Mouse (Mus musculus) megakaryocyte, embryonic 14.5 days (primary cell): ENCODE measurements around the gene Ptpa. TPM values are rescaled to one million over a fixed set of nuclear protein-coding genes. Genes with fewer than 3 reads are reported as not detected.
"Not testable (repeated sequence)": the region's sequence is repeated elsewhere in the genome, so short reads cannot be mapped to it uniquely, and the experiment has no call there.

Experiments
- H3K27me3 ChIP-seq: replicated peaks from 2 replicates; pipeline ENCODE3; 2012; ENCODE audit warnings: inconsistent platforms
- H3K36me3 ChIP-seq: replicated peaks from 2 replicates; pipeline ENCODE3; 2012; ENCODE audit warnings: low read length, inconsistent platforms, mixed read lengths
- H3K4me1 ChIP-seq: 2 replicates; pipeline ENCODE4 v1.6.1; 2012; ENCODE audit warnings: inconsistent platforms
- H3K4me3 ChIP-seq: replicated peaks from 2 replicates; pipeline ENCODE3; 2012; ENCODE audit warnings: moderate library complexity, mild to moderate bottlenecking, inconsistent platforms
- H3K9me3 ChIP-seq: 2 replicates; pipeline ENCODE4 v1.6.1; 2012; ENCODE audit warnings: inconsistent platforms
- FLI1 ChIP-seq: IDR thresholded peaks from 2 replicates; pipeline ENCODE4 v1.6.1; 2012; ENCODE audit warnings: low read length, inconsistent platforms, mixed read lengths
- GATA1 ChIP-seq: IDR thresholded peaks from 3 replicates; pipeline ENCODE4 v1.6.1; 2012; ENCODE audit warnings: mixed read lengths, low read length, inconsistent platforms, borderline replicate concordance
- polyA plus RNA-seq: library from polyadenylated mRNA; stranded (reverse); fragments of >175 nt; gene quantifications from 2 replicates; pipeline ENCODE4 v1.2.3, GENCODE M21; 2012; ENCODE audit warnings: low replicate concordance; ENCODE audit not compliant: insufficient read depth

The Ptpa gene
- polyA plus RNA-seq, 1 experiment, result 551 TPM

- Histone ChIP-seq H3K4me1 (peaks cover 79% of the 10 kb centered on the region), H3K4me3 (peak overlapping the region; percentile 83), H3K27me3 (no peaks in the 10 kb centered on the region), H3K36me3 (peaks cover 62% of the 10 kb centered on the region), H3K9me3 (no peaks in the 10 kb centered on the region)
- no peak for TF ChIP-seq GATA1
- TF ChIP-seq FLI1, result no peak
These were observed 2.5 kb upstream of the Ptpa start for GRCm38 (mm10) chr2:30413038-30413973.

GRCm38 (mm10) chr2:30414101-30414500, 1.7 kb upstream of the Ptpa start:
- H3K27me3 ChIP-seq, result no peaks in the 10 kb centered on the region
- H3K4me1 ChIP-seq, result peaks cover 79% of the 10 kb centered on the region
- H3K9me3 ChIP-seq, result no peaks in the 10 kb centered on the region
- H3K4me3 ChIP-seq, result peak overlapping the region; percentile 96
- peaks cover 57% of the 10 kb centered on the region for H3K36me3 ChIP-seq
- no peak for TF ChIP-seq FLI1
- no peak for TF ChIP-seq GATA1

- Histone ChIP-seq H3K4me1 (peaks cover 77% of the 10 kb centered on the region), H3K36me3 (peaks cover 55% of the 10 kb centered on the region), H3K4me3 (peak overlapping the region; percentile 96)
These were observed 1.2 kb upstream of the Ptpa start for GRCm38 (mm10) chr2:30414681-30415080.

GRCm38 (mm10) chr2:30415157-30415935, 493 bp upstream of the Ptpa start, which contains the start of gene Crat:
TSS of gene Crat (minus strand) at chr2:30415813.
- H3K4me1 ChIP-seq, result peaks cover 74% of the 10 kb centered on the region
- H3K36me3 ChIP-seq, result peaks cover 52% of the 10 kb centered on the region
- TF ChIP-seq FLI1 (no peak), GATA1 (no peak)
- no peaks in the 10 kb centered on the region for H3K9me3 ChIP-seq
- H3K27me3 ChIP-seq, result no peaks in the 10 kb centered on the region
- peak within 1 kb of the TSS; percentile 96 for H3K4me3 ChIP-seq

More at GRCm38 (mm10) chr2:30414681-30415080, 1.2 kb upstream of the Ptpa start:
- H3K9me3 ChIP-seq, result no peaks in the 10 kb centered on the region
- no peaks in the 10 kb centered on the region for H3K27me3 ChIP-seq
- TF ChIP-seq GATA1, result no peak
- TF ChIP-seq FLI1, result no peak

DNA sequence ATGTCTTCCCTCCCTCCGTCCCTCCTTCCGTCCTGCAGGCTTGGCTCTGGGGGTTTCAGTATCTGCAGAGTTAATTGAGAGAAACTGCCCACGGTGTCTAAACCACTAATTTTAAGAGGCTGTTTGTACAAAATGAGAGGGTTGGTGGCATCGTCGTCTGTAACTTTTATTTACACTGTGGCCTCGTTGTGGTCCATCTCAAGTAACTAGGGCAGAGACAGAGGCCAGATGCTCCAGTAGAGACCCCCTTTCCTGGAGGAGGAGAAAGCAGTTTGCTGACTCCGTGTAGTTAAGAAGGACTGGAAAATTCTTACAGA, 768 bp downstream of the Ptpa start:
- H3K36me3 ChIP-seq, result peaks cover 52% of the 10 kb centered on the region

GRCm38 (mm10) chr2:30417154-30417553, 1.3 kb downstream of the Ptpa start:
- peaks cover 48% of the 10 kb centered on the region for H3K36me3 ChIP-seq
- H3K9me3 ChIP-seq, H3K27me3 ChIP-seq: not testable (repeated sequence)
- peak overlapping the region; percentile 96 for H3K4me3 ChIP-seq
- peaks cover 73% of the 10 kb centered on the region for H3K4me1 ChIP-seq

More for the DNA sequence above, 768 bp downstream of the Ptpa start:
- Histone ChIP-seq H3K27me3 (no peaks in the 10 kb centered on the region), H3K4me1 (peaks cover 75% of the 10 kb centered on the region), H3K4me3 (peak overlapping the region; percentile 96), H3K9me3 (no peaks in the 10 kb centered on the region)
- TF ChIP-seq GATA1 (no peak), FLI1 (no peak)

DNA sequence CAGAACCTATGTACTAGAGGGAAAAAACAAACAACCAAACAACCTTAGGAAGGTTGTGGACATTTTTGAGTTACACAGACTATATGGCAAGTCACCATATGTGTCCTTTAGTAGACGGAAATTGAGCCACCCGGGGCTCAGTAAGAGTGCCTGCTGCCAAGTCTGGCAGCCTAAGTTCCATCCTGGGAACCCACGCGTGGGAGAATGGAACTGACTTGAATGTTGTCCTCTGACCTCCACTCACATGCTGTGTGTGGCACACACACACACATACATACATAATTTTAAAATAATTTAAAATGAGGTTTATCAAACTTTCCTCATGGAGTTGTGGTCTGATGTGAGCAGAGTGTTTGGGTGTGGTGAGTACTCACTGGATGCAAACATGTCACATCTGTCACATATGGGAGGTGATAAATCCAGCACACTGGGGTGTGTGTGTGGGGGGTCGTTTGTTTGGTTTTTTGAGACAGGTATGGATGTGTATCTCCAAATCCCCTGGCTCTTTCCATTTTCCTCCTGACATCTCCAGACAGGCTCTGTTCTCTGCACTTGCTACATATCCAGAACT, 1.8 kb downstream of the Ptpa start:
- no peaks in the 10 kb centered on the region for H3K9me3 ChIP-seq
- H3K4me1 ChIP-seq, result peaks cover 68% of the 10 kb centered on the region
- H3K4me3 ChIP-seq, result peak overlapping the region; percentile 64
- no peak for TF ChIP-seq FLI1
- TF ChIP-seq GATA1, result no peak
- H3K27me3 ChIP-seq, result no peaks in the 10 kb centered on the region
- peaks cover 43% of the 10 kb centered on the region for H3K36me3 ChIP-seq

- Histone ChIP-seq H3K4me3 (peak overlapping the region; percentile 9), H3K4me1 (peaks cover 66% of the 10 kb centered on the region), H3K27me3 (no peaks in the 10 kb centered on the region), H3K36me3 (peaks cover 39% of the 10 kb centered on the region), H3K9me3 (no peaks in the 10 kb centered on the region)
- TF ChIP-seq FLI1 (no peak), GATA1 (no peak)
These were observed 2.4 kb downstream of the Ptpa start for GRCm38 (mm10) chr2:30418259-30418658.

- H3K4me1 ChIP-seq, result peaks cover 65% of the 10 kb centered on the region
These were observed 3.3 kb downstream of the Ptpa start for GRCm38 (mm10) chr2:30419112-30419511.

More at GRCm38 (mm10) chr2:30419112-30419511, 3.3 kb downstream of the Ptpa start:
- Histone ChIP-seq H3K4me3 (no peak overlapping the region), H3K36me3 (peaks cover 32% of the 10 kb centered on the region), H3K9me3 (no peaks in the 10 kb centered on the region), H3K27me3 (no peaks in the 10 kb centered on the region)
- TF ChIP-seq FLI1 (no peak), GATA1 (no peak)
